Mouse (Mus musculus) hindbrain, embryonic 14.5 days (tissue): ENCODE data around the gene Tmtc2. TPM values are rescaled to one million over a fixed set of nuclear protein-coding genes. Genes with fewer than 3 reads are reported as not detected.

Experiments
- ATAC-seq: fragments of 200-750 bp; cut with Nextera tagmentation; 2 replicates; pipeline ENCODE4 v1.8.0; 2017; ENCODE audit warnings: moderate number of reproducible peaks, mild to moderate bottlenecking, moderate TSS enrichment, moderate library complexity; ENCODE audit not compliant: low FRiP score
- DNase-seq: peaks from one replicate; pipeline ENCODE4 v3.0.0-alpha.2; 2015; ENCODE audit warnings: low spot score
- H3K27ac ChIP-seq: fragments of 300-500 bp; sonication (generic); 2 replicates; pipeline ENCODE4 v1.5.1; 2014; ENCODE audit warnings: mild to moderate bottlenecking, moderate library complexity
- H3K27me3 ChIP-seq: fragments of 300-500 bp; sonication (generic); 2 replicates; pipeline ENCODE4 v1.6.1; 2014; ENCODE audit warnings: mild to moderate bottlenecking, low read length, mixed read lengths; ENCODE audit not compliant: control insufficient read depth, insufficient read depth
- H3K36me3 ChIP-seq: fragments of 300-500 bp; sonication (generic); replicated peaks from 2 replicates; pipeline ENCODE4 v1.6.1; 2014; ENCODE audit not compliant: control insufficient read depth, insufficient read depth
- H3K4me1 ChIP-seq: fragments of 300-500 bp; sonication (generic); replicated peaks from 2 replicates; pipeline ENCODE4 v1.6.1; 2014; ENCODE audit warnings: antibody characterized with exemption, low read length, mixed read lengths; ENCODE audit not compliant: control insufficient read depth, insufficient read depth
- H3K4me2 ChIP-seq: fragments of 300-500 bp; sonication (generic); replicated peaks from 2 replicates; pipeline ENCODE4 v1.6.1; 2014; ENCODE audit warnings: mild to moderate bottlenecking, moderate library complexity
- H3K4me3 ChIP-seq: fragments of 300-500 bp; sonication (generic); replicated peaks from 2 replicates; pipeline ENCODE4 v1.5.1; 2014; ENCODE audit warnings: mild to moderate bottlenecking, low read length
- H3K9ac ChIP-seq: fragments of 300-500 bp; sonication (generic); 2 replicates; pipeline ENCODE4 v1.6.1; 2014
- H3K9me3 ChIP-seq: fragments of 300-500 bp; sonication (generic); 2 replicates; pipeline ENCODE4 v1.6.1; 2016; ENCODE audit warnings: low read length; ENCODE audit not compliant: control insufficient read depth
- WGBS: fragments of 180-500 bp; shearing (Covaris S2); extraction: QIAGEN DNeasy Blood & Tissue Kit; methylation state at CpG from one replicate; pipeline ENCODE4 v1.1.7; 2014; 5-methylcytosine and 5-hydroxymethylcytosine counted together
- polyA plus RNA-seq: library from polyadenylated mRNA; unstranded; fragments of >200 nt; fragmentation: Nextera tagmentation; extraction: Ambion mirVana; gene quantifications from 2 replicates; pipeline ENCODE4 v1.2.1, GENCODE M21; 2014

Gene Tmtc2
- polyA plus RNA-seq, 1 experiment from 2014 or later = 7.3 TPM

DNA sequence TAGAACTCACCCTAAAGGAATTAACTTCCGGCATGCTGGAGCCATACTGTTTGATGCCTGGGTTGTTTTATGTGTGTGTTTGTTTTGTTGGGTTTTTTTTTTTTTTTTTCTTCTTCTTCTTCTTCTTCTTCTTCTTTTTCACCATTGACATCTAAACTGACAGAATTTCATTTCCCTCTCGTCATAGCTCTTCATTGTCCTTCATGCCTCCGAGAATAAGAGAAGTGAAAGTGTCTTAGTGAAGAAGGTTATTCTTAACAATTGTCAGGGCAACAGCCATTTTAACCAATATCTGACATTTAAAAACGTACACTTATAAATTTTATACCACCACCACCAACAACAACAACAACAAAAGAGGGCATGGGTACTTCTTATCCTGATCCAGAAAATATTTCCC, 83.5 kb downstream of the Tmtc2 start:
- H3K4me3 ChIP-seq = no peak overlapping the region
- H3K4me1 ChIP-seq = 0 out of 2 replicates have a peak, but pooled peaks cover 3% of the 10 kb centered on the region
- ATAC-seq (no peak), DNase-seq (no peak)
- no peak overlapping the region for H3K9ac ChIP-seq
- H3K36me3 ChIP-seq = no peaks in the 10 kb centered on the region
- no peak overlapping the region for H3K27ac ChIP-seq
- H3K27me3 ChIP-seq = no peaks in the 10 kb centered on the region
- H3K4me2 ChIP-seq = no peak overlapping the region
- WGBS = 82% methylated on average over 4 of the region's 4 CpGs
- H3K9me3 ChIP-seq = no peaks in the 10 kb centered on the region

GRCm38 (mm10) chr10:105489970-105490735, 84.1 kb downstream of the Tmtc2 start:
- H3K9ac ChIP-seq = no peak overlapping the region
- no peaks in the 10 kb centered on the region for H3K9me3 ChIP-seq
- ATAC-seq (peak; percentile 58; the same call in 1 of the 2 replicates), DNase-seq (no peak)
- 34% methylated on average over 14 of the region's 14 CpGs for whole genome bisulfite sequencing
- H3K36me3 ChIP-seq = no peaks in the 10 kb centered on the region
- H3K4me1 ChIP-seq = 0 out of 2 replicates have a peak, but pooled peaks cover 3% of the 10 kb centered on the region
- H3K4me3 ChIP-seq = no peak overlapping the region
- H3K27ac ChIP-seq = no peak overlapping the region
- no peaks in the 10 kb centered on the region for H3K27me3 ChIP-seq
- H3K4me2 ChIP-seq = peak overlapping the region; percentile 22

GRCm38 (mm10) chr10:105486977-105487376, 87.3 kb downstream of the Tmtc2 start:
- Histone ChIP-seq H3K9ac (no peak overlapping the region), H3K27me3 (no peaks in the 10 kb centered on the region), H3K4me3 (no peak overlapping the region), H3K4me2 (no peak overlapping the region), H3K4me1 (0 out of 2 replicates have a peak, but pooled peaks cover 9% of the 10 kb centered on the region), H3K9me3 (no peaks in the 10 kb centered on the region), H3K36me3 (no peaks in the 10 kb centered on the region), H3K27ac (no peak overlapping the region)
- 19% methylated on average over 4 of the region's 4 CpGs for WGBS
- ATAC-seq (no peak), DNase-seq (no peak)

- Histone ChIP-seq H3K4me1 (peaks cover 17% of the 10 kb centered on the region), H3K9me3 (no peaks in the 10 kb centered on the region), H3K27ac (peak overlapping the region; percentile 38; the same call in 1 of the 2 replicates), H3K9ac (no peak overlapping the region), H3K4me2 (no peak overlapping the region), H3K4me3 (no peak overlapping the region), H3K27me3 (no peaks in the 10 kb centered on the region), H3K36me3 (no peaks in the 10 kb centered on the region)
- ATAC-seq = peak; percentile 44; the same call in 1 of the 2 replicates
- DNase-seq = no peak
- 24% methylated on average over 2 of the region's 2 CpGs for WGBS
These were observed 89.7 kb downstream of the Tmtc2 start for GRCm38 (mm10) chr10:105484355-105485094.

- H3K27me3 ChIP-seq = no peaks in the 10 kb centered on the region
- 37% methylated on average over 11 of the region's 11 CpGs for WGBS
- ATAC-seq (no peak; the same call in 1 of the 2 replicates), DNase-seq (peak; percentile 37)
- H3K9ac ChIP-seq = peak overlapping the region; percentile 46
- H3K36me3 ChIP-seq = no peaks in the 10 kb centered on the region
- peak overlapping the region; percentile 33 for H3K4me2 ChIP-seq
- no peaks in the 10 kb centered on the region for H3K9me3 ChIP-seq
- peaks cover 21% of the 10 kb centered on the region for H3K4me1 ChIP-seq
- peak overlapping the region; percentile 34 for H3K27ac ChIP-seq
- H3K4me3 ChIP-seq = no peak overlapping the region
These were observed 94.5 kb downstream of the Tmtc2 start for GRCm38 (mm10) chr10:105479771-105480170.

DNA sequence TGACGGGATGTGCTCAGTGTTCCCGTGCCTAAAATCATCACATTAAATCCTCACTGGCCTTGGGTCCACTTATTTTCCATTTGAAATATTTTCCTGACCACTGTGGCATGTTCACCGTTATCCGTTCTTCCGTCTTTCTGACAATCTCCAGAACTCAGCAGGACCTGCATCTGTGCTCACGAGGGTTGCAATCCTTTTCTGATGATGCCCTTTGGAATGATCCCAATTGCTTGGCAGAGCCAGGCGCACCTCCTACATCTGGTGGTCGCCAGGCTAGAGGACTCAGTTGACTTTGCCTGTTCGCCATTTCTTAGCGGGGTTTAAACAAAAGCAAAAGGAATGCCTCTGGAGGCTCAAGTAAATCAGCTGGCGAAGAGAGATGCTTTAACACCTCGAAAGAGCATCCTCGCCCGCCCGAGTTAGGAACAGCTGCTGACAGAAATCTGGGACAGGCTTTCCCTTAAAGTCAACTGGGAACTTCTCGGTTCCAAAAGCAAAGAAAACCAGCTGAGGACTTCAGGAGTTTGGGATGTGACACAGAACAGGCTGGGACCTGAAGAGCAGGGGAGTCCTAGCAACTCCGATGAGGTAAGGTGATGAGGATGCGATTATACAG, 96.5 kb downstream of the Tmtc2 start:
- DNase-seq (no peak), ATAC-seq (no peak)
- Histone ChIP-seq H3K9ac (no peak overlapping the region), H3K4me1 (peaks cover 23% of the 10 kb centered on the region), H3K4me3 (no peak overlapping the region), H3K4me2 (no peak overlapping the region), H3K27ac (no peak overlapping the region), H3K27me3 (no peaks in the 10 kb centered on the region), H3K36me3 (no peaks in the 10 kb centered on the region), H3K9me3 (no peaks in the 10 kb centered on the region)
- WGBS = 84% methylated on average over 18 of the region's 18 CpGs

DNA sequence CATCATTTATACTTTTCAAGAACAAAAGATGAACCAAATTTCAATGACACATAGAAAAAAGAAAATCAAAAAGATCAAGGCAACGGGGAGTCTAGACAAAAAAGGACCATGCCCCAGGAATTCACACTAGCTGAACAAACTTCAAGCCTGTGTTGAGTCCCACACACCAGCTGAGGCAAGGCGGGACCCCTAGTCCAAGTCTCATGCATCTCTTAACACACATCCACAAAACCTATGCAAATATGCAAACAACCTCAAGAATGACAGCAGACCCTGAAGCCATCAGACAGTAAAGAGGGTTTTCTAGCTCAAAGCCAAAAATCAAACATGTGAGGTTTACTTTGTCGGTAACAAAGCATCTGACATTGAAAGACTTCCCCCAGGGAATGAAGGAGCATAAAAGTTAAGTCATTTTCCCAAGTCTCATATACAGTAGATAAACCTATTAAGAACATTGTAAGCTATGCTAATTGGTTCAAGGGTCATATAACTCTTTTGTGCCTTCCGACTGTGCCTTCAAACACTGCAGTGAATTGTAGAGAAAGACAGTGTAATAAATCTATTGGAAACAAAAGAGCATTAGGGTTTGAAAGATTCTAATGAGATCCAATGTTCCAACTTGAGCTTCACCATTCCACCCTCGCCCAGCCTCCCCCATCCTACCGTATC, 100.0 kb downstream of the Tmtc2 start:
- Histone ChIP-seq H3K27ac (no peak overlapping the region), H3K9me3 (no peaks in the 10 kb centered on the region), H3K4me3 (no peak overlapping the region), H3K9ac (no peak overlapping the region), H3K27me3 (no peaks in the 10 kb centered on the region), H3K36me3 (no peaks in the 10 kb centered on the region), H3K4me2 (no peak overlapping the region), H3K4me1 (peaks cover 11% of the 10 kb centered on the region; the same call in 1 of the 2 replicates)
- DNase-seq = no peak
- no peak for ATAC-seq
- 51% methylated on average over 6 of the region's 6 CpGs for WGBS

GRCm38 (mm10) chr10:105464378-105464777, 109.9 kb downstream of the Tmtc2 start:
- 61% methylated on average over 4 of the region's 4 CpGs for WGBS
- no peak overlapping the region for H3K4me3 ChIP-seq
- H3K9ac ChIP-seq = no peak overlapping the region
- no peak overlapping the region for H3K4me2 ChIP-seq
- ATAC-seq (peak; percentile 34; the same call in 1 of the 2 replicates), DNase-seq (peak; percentile 32)
- H3K9me3 ChIP-seq = no peaks in the 10 kb centered on the region
- H3K36me3 ChIP-seq = no peaks in the 10 kb centered on the region
- no peak overlapping the region for H3K27ac ChIP-seq
- H3K4me1 ChIP-seq = no peaks in the 10 kb centered on the region
- no peaks in the 10 kb centered on the region for H3K27me3 ChIP-seq
